Mouse (Mus musculus) intestine, embryonic 15.5 days (tissue): Measurements from ENCODE around the gene Ugp2. TPM values are rescaled to one million over a fixed set of nuclear protein-coding genes. Genes with fewer than 3 reads are reported as not detected.
"Not testable (repeated sequence)": the region's sequence is repeated elsewhere in the genome, so short reads cannot be mapped to it uniquely, and the experiment has no call there.

ENCODE experiments used
- ATAC-seq: fragments of 200-750 bp; cut with Nextera tagmentation; 2 replicates; pipeline ENCODE4 v1.8.0; 2017; ENCODE audit warnings: moderate TSS enrichment, moderate library complexity
- H3K27ac ChIP-seq: fragments of 300-500 bp; sonication (generic); 2 replicates; pipeline ENCODE4 v1.5.1; 2015; ENCODE audit warnings: mild to moderate bottlenecking, inconsistent platforms
- H3K27me3 ChIP-seq: fragments of 300-500 bp; sonication (generic); replicated peaks from 2 replicates; pipeline ENCODE4 v1.6.1; 2015; ENCODE audit warnings: inconsistent platforms
- H3K36me3 ChIP-seq: fragments of 300-500 bp; sonication (generic); 2 replicates; pipeline ENCODE4 v1.6.1; 2015; ENCODE audit warnings: inconsistent platforms
- H3K4me1 ChIP-seq: fragments of 300-500 bp; sonication (generic); replicated peaks from 2 replicates; pipeline ENCODE4 v1.6.1; 2015; ENCODE audit warnings: inconsistent platforms
- H3K4me2 ChIP-seq: fragments of 300-500 bp; sonication (generic); replicated peaks from 2 replicates; pipeline ENCODE4 v1.6.1; 2015; ENCODE audit warnings: mild to moderate bottlenecking, inconsistent platforms
- H3K4me3 ChIP-seq: fragments of 300-500 bp; sonication (generic); replicated peaks from 2 replicates; pipeline ENCODE4 v1.5.1; 2015; ENCODE audit warnings: inconsistent platforms
- H3K9ac ChIP-seq: fragments of 300-500 bp; sonication (generic); 2 replicates; pipeline ENCODE4 v1.6.1; 2015; ENCODE audit warnings: inconsistent platforms
- H3K9me3 ChIP-seq: fragments of 300-500 bp; sonication (generic); 2 replicates; pipeline ENCODE4 v1.6.1; 2016; ENCODE audit warnings: inconsistent platforms
- WGBS: fragments of 180-500 bp; shearing (Covaris S2); methylation state at CpG from one replicate; pipeline ENCODE4 v1.1.7; 2015; 5-methylcytosine and 5-hydroxymethylcytosine counted together
- polyA plus RNA-seq: library from polyadenylated mRNA; unstranded; fragments of >200 nt; fragmentation: Nextera tagmentation; extraction: Ambion mirVana; gene quantifications from 2 replicates; pipeline ENCODE4 v1.2.1, GENCODE M21; 2015

The Ugp2 gene
- polyA plus RNA-seq, 1 experiment from 2014 or later = 116 TPM

DNA sequence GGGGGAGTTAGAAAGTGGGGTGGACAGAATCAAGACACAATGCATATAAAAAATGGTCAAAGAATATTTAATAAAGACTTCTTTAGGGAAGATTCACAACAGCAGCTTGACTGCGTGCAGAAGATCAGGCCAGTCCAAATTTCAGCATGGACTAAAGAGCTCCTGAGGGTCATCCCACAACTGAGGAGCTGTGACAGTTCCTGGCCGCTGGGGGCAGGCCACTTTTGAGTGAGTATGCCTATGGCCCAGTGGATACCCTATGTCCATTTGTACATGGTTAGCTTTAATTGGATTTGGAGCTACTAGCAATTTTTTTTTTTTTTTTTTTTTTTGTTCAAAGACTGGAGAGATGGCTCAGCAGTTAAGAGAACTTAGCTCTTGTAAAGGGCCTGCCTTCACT, 44.2 kb downstream of the Ugp2 start:
- no peaks in the 10 kb centered on the region for H3K27me3 ChIP-seq
- no peaks in the 10 kb centered on the region for H3K9me3 ChIP-seq
- no peak for ATAC-seq
- 66% methylated on average over 2 of the region's 2 CpGs for WGBS
- no peak overlapping the region for H3K4me3 ChIP-seq
- no peak overlapping the region for H3K4me2 ChIP-seq
- H3K27ac ChIP-seq = no peak overlapping the region
- H3K36me3 ChIP-seq = peaks cover 8% of the 10 kb centered on the region
- no peaks in the 10 kb centered on the region for H3K4me1 ChIP-seq
- H3K9ac ChIP-seq = no peak overlapping the region

DNA sequence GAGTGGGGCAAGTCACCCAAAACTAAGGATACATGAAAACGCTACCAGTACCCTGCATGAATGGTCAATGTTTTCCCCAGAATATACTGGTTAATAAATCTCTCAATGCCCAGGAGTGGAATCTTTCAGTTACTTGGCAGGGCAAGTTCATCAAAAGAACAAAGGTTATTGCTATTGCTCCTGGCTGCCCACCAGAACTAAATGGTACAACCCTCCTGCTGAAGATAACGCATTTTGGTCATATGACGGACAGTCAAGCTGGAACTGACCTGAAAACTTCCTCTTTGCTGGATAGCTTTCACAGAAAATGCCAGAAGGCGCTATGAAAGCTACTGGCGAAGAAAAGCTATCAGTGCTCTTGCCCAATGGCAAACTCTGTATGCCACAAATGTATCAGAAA, 45.2 kb downstream of the Ugp2 start:
- no peak overlapping the region for H3K4me2 ChIP-seq
- no peak overlapping the region for H3K27ac ChIP-seq
- ATAC-seq = no peak
- H3K36me3 ChIP-seq = peaks cover 8% of the 10 kb centered on the region
- no peaks in the 10 kb centered on the region for H3K9me3 ChIP-seq
- H3K4me1 ChIP-seq = no peaks in the 10 kb centered on the region
- H3K9ac ChIP-seq = no peak overlapping the region
- 93% methylated on average over 5 of the region's 5 CpGs for WGBS
- H3K27me3 ChIP-seq = no peaks in the 10 kb centered on the region
- no peak overlapping the region for H3K4me3 ChIP-seq

DNA sequence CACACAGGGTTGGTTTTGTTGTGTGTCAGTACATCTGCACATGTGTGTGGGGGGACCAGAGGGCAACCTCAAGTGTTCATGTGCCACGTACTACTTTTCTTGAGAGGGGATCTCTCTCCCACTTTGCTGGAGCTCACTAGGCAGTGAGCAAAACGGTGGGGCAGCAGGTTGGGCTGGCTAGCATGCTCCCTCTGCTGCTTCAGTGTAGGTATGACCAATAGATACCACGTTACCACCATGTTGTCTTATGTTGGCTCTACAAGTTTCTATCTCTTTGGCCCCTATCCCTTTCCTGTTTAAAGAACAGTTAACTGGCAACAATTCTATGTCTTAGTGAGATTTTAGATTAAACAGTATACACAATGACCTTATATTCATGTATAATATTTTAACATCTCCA, 48.7 kb downstream of the Ugp2 start:
- Histone ChIP-seq H3K9ac (no peak overlapping the region), H3K27me3 (no peaks in the 10 kb centered on the region), H3K27ac (no peak overlapping the region), H3K9me3 (no peaks in the 10 kb centered on the region), H3K4me2 (no peak overlapping the region), H3K4me3 (no peak overlapping the region), H3K4me1 (no peaks in the 10 kb centered on the region), H3K36me3 (peaks cover 6% of the 10 kb centered on the region; the same call in 1 of the 2 replicates)
- 83% methylated on average over 3 of the region's 3 CpGs for WGBS
- no peak for ATAC-seq

DNA sequence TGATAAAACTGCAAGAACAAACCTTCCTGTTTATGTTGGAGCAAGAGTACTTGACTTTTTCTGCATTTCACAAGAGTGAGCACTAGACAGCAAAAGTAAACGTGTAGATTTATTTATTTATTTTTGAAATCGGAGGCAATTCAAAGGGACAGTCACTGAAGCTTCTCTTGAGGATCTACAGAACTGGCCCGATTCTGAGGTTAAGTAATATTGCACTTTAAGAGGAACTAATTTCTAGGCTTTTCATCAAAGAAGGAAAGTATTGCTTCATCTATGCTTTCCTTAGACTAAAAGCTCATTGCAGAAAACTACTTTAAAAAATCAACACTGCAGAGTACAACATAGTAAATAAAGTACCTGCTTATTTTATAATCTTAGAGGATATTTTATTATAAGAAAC, 49.4 kb downstream of the Ugp2 start:
- H3K4me3 ChIP-seq = no peak overlapping the region
- H3K9me3 ChIP-seq = no peaks in the 10 kb centered on the region
- no peaks in the 10 kb centered on the region for H3K27me3 ChIP-seq
- no peak overlapping the region for H3K4me2 ChIP-seq
- H3K27ac ChIP-seq = no peak overlapping the region
- H3K36me3 ChIP-seq = peaks cover 6% of the 10 kb centered on the region; the same call in 1 of the 2 replicates
- H3K4me1 ChIP-seq = no peaks in the 10 kb centered on the region
- no peak for ATAC-seq
- 49% methylated on average over 3 of the region's 3 CpGs for WGBS
- no peak overlapping the region for H3K9ac ChIP-seq

DNA sequence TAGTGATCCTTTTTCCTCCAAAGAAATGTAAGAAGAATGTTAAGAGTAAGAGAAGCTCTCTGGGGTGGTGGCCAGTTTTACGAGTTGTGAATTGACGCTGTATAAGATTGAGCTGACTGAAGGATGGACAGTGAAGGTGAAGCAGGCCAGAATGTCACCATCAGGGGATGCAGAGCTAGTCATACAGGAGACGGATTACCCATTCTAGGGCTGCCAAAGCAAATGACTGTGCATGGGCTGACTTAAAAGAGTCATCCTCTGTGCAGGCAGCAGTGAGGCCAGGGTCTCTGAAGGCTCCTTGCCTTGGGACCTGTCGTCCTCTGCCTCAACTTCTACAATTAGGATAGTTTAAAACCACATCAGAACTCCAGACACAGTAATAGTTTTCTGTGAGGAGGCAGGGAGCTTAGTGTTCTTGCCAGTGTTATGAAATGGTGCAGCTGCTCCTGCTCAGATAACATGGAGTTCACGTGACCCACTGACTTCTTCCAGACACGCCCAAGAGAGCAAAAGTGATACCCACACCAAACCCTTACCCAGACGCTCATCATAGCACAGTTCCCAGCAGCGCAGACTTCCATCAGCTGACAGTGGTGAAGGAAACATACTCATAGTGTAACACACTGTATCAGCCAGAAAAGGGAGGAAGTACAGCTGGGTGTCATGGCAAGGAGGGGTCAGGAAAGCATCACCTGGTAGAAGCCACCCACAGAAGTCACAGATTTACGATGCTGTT, 56.9 kb downstream of the Ugp2 start:
- no peak overlapping the region for H3K27ac ChIP-seq
- H3K4me1 ChIP-seq = no peaks in the 10 kb centered on the region
- H3K36me3 ChIP-seq = 0 out of 2 replicates have a peak, but pooled peaks cover 3% of the 10 kb centered on the region
- no peaks in the 10 kb centered on the region for H3K9me3 ChIP-seq
- no peak overlapping the region for H3K9ac ChIP-seq
- H3K4me2 ChIP-seq = no peak overlapping the region
- WGBS = 68% methylated on average over 9 of the region's 9 CpGs
- H3K4me3 ChIP-seq = no peak overlapping the region
- peak; percentile 59; the same call in 1 of the 2 replicates for ATAC-seq
- no peaks in the 10 kb centered on the region for H3K27me3 ChIP-seq

DNA sequence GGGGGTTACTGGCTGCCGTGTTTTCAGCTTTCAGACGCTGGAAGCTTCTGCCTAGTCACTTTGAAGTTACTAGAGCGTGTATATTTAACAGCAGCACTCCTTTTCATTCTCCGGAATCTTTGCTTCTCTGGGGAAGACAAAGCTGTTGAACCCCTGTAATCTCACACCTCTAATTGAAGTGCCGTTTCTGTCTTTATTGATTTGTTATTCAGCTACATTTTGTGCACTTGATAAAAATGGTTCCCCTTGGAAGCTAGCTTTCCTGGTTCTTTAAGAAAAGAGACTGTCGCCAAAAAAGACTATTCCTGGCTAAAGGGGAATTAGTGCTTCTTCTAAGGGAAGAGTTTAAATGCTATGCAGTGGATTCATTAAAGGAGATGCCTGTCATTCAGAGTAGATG, 61.5 kb downstream of the Ugp2 start:
- Histone ChIP-seq H3K36me3 (0 out of 2 replicates have a peak, but pooled peaks cover 8% of the 10 kb centered on the region), H3K27me3 (no peaks in the 10 kb centered on the region), H3K27ac (no peak overlapping the region), H3K4me1 (no peaks in the 10 kb centered on the region), H3K4me2 (no peak overlapping the region), H3K4me3 (no peak overlapping the region), H3K9me3 (no peaks in the 10 kb centered on the region), H3K9ac (no peak overlapping the region)
- no peak for ATAC-seq
- WGBS = 73% methylated on average over 6 of the region's 6 CpGs

DNA sequence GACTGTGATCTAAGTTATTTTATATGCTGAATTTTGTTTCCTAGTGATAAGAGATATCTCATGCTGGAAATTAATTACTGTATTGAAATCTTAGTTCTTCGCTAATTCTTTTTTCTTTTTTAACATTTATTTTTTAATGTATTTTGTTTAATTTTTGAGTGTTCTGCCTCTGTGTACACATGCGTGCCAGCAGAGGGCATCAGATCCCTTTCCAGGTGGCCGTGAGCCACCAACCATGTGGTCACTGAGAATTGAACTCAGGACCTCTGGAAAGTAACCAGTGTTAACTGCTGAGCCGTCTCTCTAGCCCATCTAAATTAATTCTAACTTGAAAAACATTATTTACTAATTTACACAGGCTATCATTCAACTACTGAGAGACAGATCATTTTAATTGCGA, 62.9 kb downstream of the Ugp2 start:
- Histone ChIP-seq H3K4me2 (no peak overlapping the region), H3K9ac (no peak overlapping the region), H3K9me3 (no peaks in the 10 kb centered on the region), H3K27me3 (no peaks in the 10 kb centered on the region), H3K4me1 (no peaks in the 10 kb centered on the region), H3K36me3 (0 out of 2 replicates have a peak, but pooled peaks cover 8% of the 10 kb centered on the region), H3K27ac (no peak overlapping the region), H3K4me3 (no peak overlapping the region)
- WGBS = 84% methylated on average over 5 of the region's 5 CpGs
- no peak for ATAC-seq

DNA sequence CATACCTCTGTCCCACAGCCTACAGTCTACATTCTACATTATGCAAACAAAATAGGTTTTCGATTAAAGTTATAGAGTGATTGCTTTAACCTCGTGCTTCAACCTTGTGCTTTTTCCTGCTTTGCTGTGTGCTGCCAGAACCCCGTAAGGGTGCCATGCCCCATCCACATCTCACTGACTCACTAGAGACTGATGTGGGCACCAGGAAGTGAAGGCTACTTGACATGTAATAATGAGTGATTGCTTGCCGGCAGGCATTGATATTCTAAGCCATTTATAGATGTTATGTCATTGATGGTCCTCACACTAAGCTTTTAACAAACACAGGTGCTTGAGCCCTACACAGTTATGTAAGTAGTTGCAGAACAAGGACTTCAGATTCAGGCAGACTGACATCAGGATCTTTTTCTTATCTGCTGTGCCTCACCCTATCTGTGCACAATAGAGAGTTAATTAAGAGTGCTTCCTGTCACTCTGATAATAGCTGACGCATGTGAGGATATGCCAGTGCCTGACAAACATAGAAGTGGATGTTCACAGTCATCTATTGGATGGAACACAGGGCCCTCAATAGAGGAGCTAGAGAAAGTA, 63.8 kb downstream of the Ugp2 start:
- Histone ChIP-seq H3K27me3 (no peaks in the 10 kb centered on the region), H3K4me3 (no peak overlapping the region), H3K4me2 (no peak overlapping the region), H3K36me3 (0 out of 2 replicates have a peak, but pooled peaks cover 8% of the 10 kb centered on the region), H3K4me1 (no peaks in the 10 kb centered on the region), H3K9ac (no peak overlapping the region), H3K27ac (no peak overlapping the region), H3K9me3 (no peaks in the 10 kb centered on the region)
- 74% methylated on average over 5 of the region's 5 CpGs for WGBS
- ATAC-seq = peak; percentile 89

DNA sequence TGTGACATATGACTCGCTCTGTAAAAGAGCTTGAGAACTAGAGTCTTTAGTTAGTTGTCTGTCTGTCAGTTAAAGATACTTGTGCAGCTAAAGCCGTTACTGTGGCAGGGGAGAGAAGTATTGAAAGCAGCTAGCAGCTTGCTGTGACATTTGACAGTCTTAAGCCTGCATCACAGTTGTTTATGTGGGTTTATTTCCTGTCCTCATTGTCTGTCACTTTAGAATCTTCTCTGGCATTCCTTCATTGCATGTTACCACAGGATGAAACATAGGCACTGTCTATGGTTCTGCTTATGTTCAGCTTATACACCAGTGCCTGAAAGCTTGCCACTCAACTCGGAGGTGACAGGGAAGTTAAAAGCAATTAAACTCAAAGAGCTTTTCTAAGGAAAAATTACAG, 67.4 kb downstream of the Ugp2 start:
- Histone ChIP-seq H3K9ac (no peak overlapping the region), H3K4me1 (no peaks in the 10 kb centered on the region), H3K27ac (no peak overlapping the region), H3K27me3 (no peaks in the 10 kb centered on the region), H3K4me3 (no peak overlapping the region), H3K36me3 (0 out of 2 replicates have a peak, but pooled peaks cover 5% of the 10 kb centered on the region), H3K4me2 (no peak overlapping the region), H3K9me3 (no peaks in the 10 kb centered on the region)
- WGBS = 77% methylated on average over 3 of the region's 3 CpGs
- no peak for ATAC-seq

DNA sequence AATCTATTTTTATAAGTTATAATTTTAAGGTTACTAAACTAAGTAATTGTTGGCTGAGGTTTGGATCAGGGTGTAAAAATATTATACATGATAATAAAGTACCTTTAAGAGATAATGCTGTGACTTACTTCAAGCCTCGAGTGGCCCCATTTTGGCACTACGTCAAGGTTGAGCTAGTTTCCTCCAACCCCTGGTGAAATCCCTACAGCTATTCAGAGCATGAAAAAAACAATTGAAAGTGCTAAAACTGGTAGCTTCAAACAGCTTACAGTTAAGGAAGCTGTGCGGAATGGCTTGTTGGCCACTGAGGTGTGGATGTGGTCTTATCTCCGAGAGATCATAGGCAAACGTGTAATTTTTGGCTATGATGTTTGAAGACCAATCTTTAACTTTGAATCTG, 75.5 kb downstream of the Ugp2 start:
- Histone ChIP-seq H3K27ac (no peak overlapping the region), H3K4me1 (no peaks in the 10 kb centered on the region), H3K27me3 (no peaks in the 10 kb centered on the region), H3K4me3 (no peak overlapping the region), H3K4me2 (no peak overlapping the region), H3K9me3 (no peaks in the 10 kb centered on the region), H3K36me3 (no peaks in the 10 kb centered on the region; the same call in 1 of the 2 replicates), H3K9ac (no peak overlapping the region)
- WGBS = 83% methylated on average over 5 of the region's 5 CpGs
- no peak for ATAC-seq

DNA sequence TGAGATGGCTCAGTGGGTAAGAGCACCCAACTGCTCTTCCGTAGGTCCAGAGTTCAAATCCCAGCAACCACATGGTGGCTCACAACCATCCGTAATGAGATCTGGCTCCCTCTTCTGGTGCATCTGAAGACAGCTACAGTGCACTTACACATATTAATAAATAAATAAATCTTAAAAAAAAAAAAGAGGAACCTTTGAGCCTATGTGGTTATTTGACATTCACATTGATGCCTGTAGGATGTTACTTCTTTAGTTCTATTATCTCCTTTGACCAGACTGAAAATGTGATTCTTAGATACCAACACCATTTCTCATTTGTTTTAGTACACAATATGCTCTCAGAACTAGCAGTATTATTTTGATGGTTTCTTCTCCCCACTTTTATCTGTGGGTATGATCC, 82.8 kb downstream of the Ugp2 start:
- H3K36me3 ChIP-seq, H3K4me2 ChIP-seq, H3K9ac ChIP-seq, H3K4me3 ChIP-seq, H3K4me1 ChIP-seq, ATAC-seq, H3K27ac ChIP-seq, H3K9me3 ChIP-seq, H3K27me3 ChIP-seq: not testable (repeated sequence)
- WGBS = 97% methylated on average over 2 of the region's 2 CpGs

DNA sequence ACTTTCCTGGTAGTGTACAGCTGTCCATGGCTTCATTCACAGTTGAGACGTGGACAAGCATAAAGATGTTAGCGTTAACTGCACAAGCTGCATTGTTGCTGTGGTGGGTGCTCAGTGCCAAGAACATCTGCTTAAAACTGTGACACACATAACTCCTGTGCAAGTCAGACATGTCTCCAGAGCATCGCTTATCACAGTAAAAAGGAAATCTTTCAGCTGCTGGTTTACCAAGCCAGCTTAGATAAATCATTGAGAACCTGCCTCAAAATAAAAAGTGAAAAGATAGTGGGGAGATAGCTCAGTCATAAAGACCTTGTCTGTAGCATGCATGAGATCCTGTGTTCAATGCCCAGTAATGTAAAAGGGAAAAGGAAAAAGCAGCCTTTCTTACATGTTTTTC, 84.6 kb downstream of the Ugp2 start:
- H3K9ac ChIP-seq = no peak overlapping the region
- no peaks in the 10 kb centered on the region for H3K9me3 ChIP-seq
- H3K4me2 ChIP-seq = no peak overlapping the region
- ATAC-seq = no peak
- no peak overlapping the region for H3K27ac ChIP-seq
- no peak overlapping the region for H3K4me3 ChIP-seq
- H3K36me3 ChIP-seq = no peaks in the 10 kb centered on the region
- H3K4me1 ChIP-seq = no peaks in the 10 kb centered on the region
- WGBS = 70% methylated on average over 3 of the region's 3 CpGs
- H3K27me3 ChIP-seq = no peaks in the 10 kb centered on the region

DNA sequence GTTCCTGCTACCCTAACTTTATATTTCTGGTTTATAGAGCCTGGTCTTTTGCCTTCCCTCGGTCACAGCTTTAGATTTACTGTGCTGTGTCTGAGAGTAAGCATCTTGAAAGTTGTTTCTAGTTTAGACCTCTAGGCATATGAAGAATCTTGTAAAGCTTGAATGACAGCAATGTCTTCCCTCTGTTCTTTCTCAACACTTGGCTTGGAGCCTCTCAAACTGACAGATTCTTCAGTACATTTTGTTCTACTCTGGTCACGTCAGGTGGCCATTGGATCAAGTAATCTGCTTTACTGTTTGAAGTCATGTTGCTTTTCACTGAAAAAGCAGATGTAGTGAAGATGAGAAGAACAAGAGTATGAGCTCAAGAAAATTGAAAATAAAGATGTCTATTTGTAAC, 94.8 kb downstream of the Ugp2 start:
- H3K9me3 ChIP-seq = no peaks in the 10 kb centered on the region
- 88% methylated on average over 2 of the region's 2 CpGs for WGBS
- H3K4me3 ChIP-seq = no peak overlapping the region
- no peak for ATAC-seq
- no peak overlapping the region for H3K4me2 ChIP-seq
- H3K27me3 ChIP-seq = no peaks in the 10 kb centered on the region
- no peak overlapping the region for H3K27ac ChIP-seq
- H3K9ac ChIP-seq = no peak overlapping the region
- no peaks in the 10 kb centered on the region for H3K36me3 ChIP-seq
- H3K4me1 ChIP-seq = no peaks in the 10 kb centered on the region
